Mouse (Mus musculus): ENCODE results near the gene Sgip1. TPM values are rescaled to one million over a fixed set of nuclear protein-coding genes. Genes with fewer than 3 reads are reported as not detected.

Gene Sgip1
- total and polyA plus RNA-seq, 3 experiments: 0.33 TPM; not detected in 2

GRCm38 (mm10) chr4:102821786-102822185 lies 80.7 kb downstream of the Sgip1 start:
- Histone ChIP-seq H3K36me3 (replicated peaks) (no peaks in the 10 kb centered on the region), H3K4me3 (ENCODE audit: low read depth, low read length) (no peak overlapping the region), H3K9me3 (replicated peaks) (peaks cover 31% of the 10 kb centered on the region), H3K27me3 (ENCODE audit: insufficient read depth, low read length) (no peaks in the 10 kb centered on the region), H3K4me1 (ENCODE audit: insufficient read depth, low read depth, low read length) (no peaks in the 10 kb centered on the region)
- no peak for DNase-seq (ENCODE audit: low spot score)
- ATAC-seq (ENCODE audit: extremely low read depth, insufficient number of reproducible peaks, low FRiP score, poor library complexity, severe bottlenecking): no peak
- TF ChIP-seq TAL1 (conservative IDR thresholded peaks at IDR 0.05; ENCODE audit: low read depth, low read length): no peak
- TF ChIP-seq GATA1 (IDR thresholded peaks at IDR 0.05; ENCODE audit: borderline replicate concordance, low read length): no peak

DNA sequence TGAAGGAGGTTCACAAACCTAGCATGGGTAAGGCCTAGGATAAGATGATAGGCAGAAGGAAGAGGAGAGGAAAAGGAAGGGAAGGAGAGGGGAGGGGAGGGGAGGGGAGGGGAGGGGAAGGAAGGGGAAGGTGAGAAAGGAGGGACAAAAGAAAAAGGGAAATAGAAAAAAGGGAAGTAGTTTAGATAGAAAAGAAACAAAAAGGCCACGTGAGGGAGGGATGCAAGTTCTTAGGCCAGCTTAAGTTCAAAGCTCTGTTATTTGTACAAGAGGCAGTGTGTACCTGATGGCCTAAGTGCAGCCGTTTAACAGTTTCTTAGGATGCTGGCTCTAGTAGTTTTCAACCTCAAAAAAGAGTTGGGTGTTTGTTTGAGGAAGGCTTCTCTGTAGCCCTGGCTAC lies 83.4 kb downstream of the Sgip1 start:
- no peaks in the 10 kb centered on the region for H3K27me3 ChIP-seq (ENCODE audit: insufficient read depth, low read length)
- no peak for ATAC-seq (ENCODE audit: extremely low read depth, insufficient number of reproducible peaks, low FRiP score, poor library complexity, severe bottlenecking)
- TF ChIP-seq CTCF (IDR thresholded peaks at IDR 0.05; ENCODE audit: low read depth, low read length): no peak
- H3K36me3 ChIP-seq (replicated peaks): no peaks in the 10 kb centered on the region
- peaks cover 36% of the 10 kb centered on the region for H3K9me3 ChIP-seq (replicated peaks)
- no peak for DNase-seq (ENCODE audit: low spot score)
- H3K4me3 ChIP-seq (ENCODE audit: low read depth, low read length): no peak overlapping the region
- no peaks in the 10 kb centered on the region for H3K4me1 ChIP-seq (ENCODE audit: insufficient read depth, low read depth, low read length)

DNA sequence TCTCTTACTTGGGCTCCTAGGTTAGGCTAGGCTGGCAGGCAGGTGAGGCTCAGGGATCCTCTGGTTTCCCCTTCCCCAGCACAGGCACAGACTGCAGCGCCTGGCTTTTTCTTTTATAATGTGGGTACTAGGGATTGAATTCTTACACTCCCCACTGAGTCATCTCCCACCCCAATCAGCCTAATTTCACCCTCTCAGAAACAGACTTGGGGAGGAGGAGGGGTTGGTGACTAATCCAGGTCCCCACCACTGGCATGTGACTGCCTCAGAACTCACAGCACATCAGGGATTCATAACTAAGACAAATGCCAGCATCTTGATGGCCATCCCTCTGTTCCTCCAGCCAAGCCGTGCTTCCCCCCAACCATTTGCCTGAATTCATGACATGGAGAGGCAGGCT lies 85.1 kb downstream of the Sgip1 start:
- H3K4me3 ChIP-seq (ENCODE audit: low read depth, low read length): no peak overlapping the region
- TF ChIP-seq GATA1 (IDR thresholded peaks at IDR 0.05; ENCODE audit: borderline replicate concordance, low read length) (no peak), GATA2 (IDR thresholded peaks at IDR 0.05; ENCODE audit: borderline replicate concordance, low read depth, low read length) (no peak), POLR2AphosphoS5 (IDR thresholded peaks at IDR 0.05; ENCODE audit: insufficient replicate concordance, low read depth, low read length) (no peak), TAL1 (conservative IDR thresholded peaks at IDR 0.05; ENCODE audit: low read depth, low read length) (no peak)
- DNase-seq (ENCODE audit: low spot score) (no peak), ATAC-seq (ENCODE audit: extremely low read depth, insufficient number of reproducible peaks, low FRiP score, poor library complexity, severe bottlenecking) (no peak)
- no peaks in the 10 kb centered on the region for H3K4me1 ChIP-seq (ENCODE audit: insufficient read depth, low read depth, low read length)
- H3K36me3 ChIP-seq (replicated peaks): no peaks in the 10 kb centered on the region
- H3K27me3 ChIP-seq (ENCODE audit: insufficient read depth, low read length): no peaks in the 10 kb centered on the region
- peaks cover 42% of the 10 kb centered on the region for H3K9me3 ChIP-seq (replicated peaks)

- Histone ChIP-seq H3K27me3 (ENCODE audit: insufficient read depth, low read length) (no peaks in the 10 kb centered on the region), H3K9me3 (replicated peaks) (peaks cover 29% of the 10 kb centered on the region), H3K36me3 (replicated peaks) (no peaks in the 10 kb centered on the region), H3K4me1 (ENCODE audit: insufficient read depth, low read depth, low read length) (no peaks in the 10 kb centered on the region), H3K4me3 (ENCODE audit: low read depth, low read length) (no peak overlapping the region)
- ATAC-seq (ENCODE audit: extremely low read depth, insufficient number of reproducible peaks, low FRiP score, poor library complexity, severe bottlenecking) (no peak), DNase-seq (ENCODE audit: low spot score) (no peak)
- TF ChIP-seq GATA2 (IDR thresholded peaks at IDR 0.05; ENCODE audit: borderline replicate concordance, low read depth, low read length): no peak
- no peak for TF ChIP-seq POLR2AphosphoS5 (IDR thresholded peaks at IDR 0.05; ENCODE audit: insufficient replicate concordance, low read depth, low read length)
- TF ChIP-seq GATA1 (IDR thresholded peaks at IDR 0.05; ENCODE audit: borderline replicate concordance, low read length): no peak
- TF ChIP-seq CTCF (IDR thresholded peaks at IDR 0.05; ENCODE audit: low read depth, low read length): no peak
- TF ChIP-seq TAL1 (conservative IDR thresholded peaks at IDR 0.05; ENCODE audit: low read depth, low read length): no peak
These were observed 87.4 kb downstream of the Sgip1 start for GRCm38 (mm10) chr4:102828518-102828917.

DNA sequence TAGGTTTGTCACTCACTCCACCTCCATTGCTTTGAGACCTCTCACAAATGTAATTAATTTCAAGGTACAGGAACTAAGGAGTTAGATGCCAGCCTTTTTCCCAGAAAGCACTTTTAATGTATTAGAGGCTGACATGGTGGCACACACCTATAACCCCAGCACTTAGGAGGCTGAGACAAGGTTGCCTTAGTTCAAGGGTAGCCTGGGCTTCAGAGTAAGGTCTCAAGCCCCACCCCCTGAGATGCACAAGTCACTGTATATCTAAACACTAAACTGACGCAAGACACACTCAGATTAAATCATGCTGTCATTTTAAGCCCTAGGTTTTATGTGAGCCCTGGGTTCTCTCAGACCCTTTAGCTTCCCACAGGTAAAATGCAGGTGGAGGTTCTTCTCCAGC lies 92.1 kb downstream of the Sgip1 start:
- Histone ChIP-seq H3K27me3 (ENCODE audit: insufficient read depth, low read length) (no peaks in the 10 kb centered on the region), H3K9me3 (replicated peaks) (peaks cover 28% of the 10 kb centered on the region), H3K4me1 (ENCODE audit: insufficient read depth, low read depth, low read length) (no peaks in the 10 kb centered on the region), H3K36me3 (replicated peaks) (no peaks in the 10 kb centered on the region), H3K4me3 (ENCODE audit: low read depth, low read length) (no peak overlapping the region)
- TF ChIP-seq GATA2 (IDR thresholded peaks at IDR 0.05; ENCODE audit: borderline replicate concordance, low read depth, low read length) (no peak), CTCF (IDR thresholded peaks at IDR 0.05; ENCODE audit: low read depth, low read length) (no peak), POLR2AphosphoS5 (IDR thresholded peaks at IDR 0.05; ENCODE audit: insufficient replicate concordance, low read depth, low read length) (no peak)
- DNase-seq (ENCODE audit: low spot score) (no peak), ATAC-seq (ENCODE audit: extremely low read depth, insufficient number of reproducible peaks, low FRiP score, poor library complexity, severe bottlenecking) (no peak)

DNA sequence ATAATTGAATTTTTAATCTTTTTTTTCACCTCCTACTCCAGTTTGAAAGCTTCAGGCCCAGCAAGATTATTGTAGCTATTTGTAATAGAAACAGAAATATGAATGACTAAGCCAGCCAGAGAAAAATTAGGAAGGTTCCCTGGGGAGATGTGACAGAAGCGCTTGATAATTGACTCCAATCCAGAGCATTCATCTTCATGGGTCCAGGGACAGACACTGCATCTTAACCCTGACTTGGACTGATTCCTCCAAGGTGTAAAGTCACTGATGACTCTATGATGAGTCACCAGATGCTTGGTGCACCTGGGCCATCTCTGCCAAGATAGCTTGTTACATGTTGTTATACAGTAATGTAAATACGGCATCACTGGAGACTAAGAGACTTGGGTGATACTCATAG lies 92.6 kb downstream of the Sgip1 start:
- H3K9me3 ChIP-seq (replicated peaks): peaks cover 30% of the 10 kb centered on the region
- TF ChIP-seq TAL1 (conservative IDR thresholded peaks at IDR 0.05; ENCODE audit: low read depth, low read length) (no peak), GATA2 (IDR thresholded peaks at IDR 0.05; ENCODE audit: borderline replicate concordance, low read depth, low read length) (no peak), GATA1 (IDR thresholded peaks at IDR 0.05; ENCODE audit: borderline replicate concordance, low read length) (no peak), POLR2AphosphoS5 (IDR thresholded peaks at IDR 0.05; ENCODE audit: insufficient replicate concordance, low read depth, low read length) (no peak), CTCF (IDR thresholded peaks at IDR 0.05; ENCODE audit: low read depth, low read length) (no peak)
- ATAC-seq (ENCODE audit: extremely low read depth, insufficient number of reproducible peaks, low FRiP score, poor library complexity, severe bottlenecking): no peak
- H3K36me3 ChIP-seq (replicated peaks): no peaks in the 10 kb centered on the region
- no peaks in the 10 kb centered on the region for H3K4me1 ChIP-seq (ENCODE audit: insufficient read depth, low read depth, low read length)
- H3K27me3 ChIP-seq (ENCODE audit: insufficient read depth, low read length): no peaks in the 10 kb centered on the region
- no peak for DNase-seq (ENCODE audit: low spot score)
- no peak overlapping the region for H3K4me3 ChIP-seq (ENCODE audit: low read depth, low read length)

- TF ChIP-seq GATA2 (IDR thresholded peaks at IDR 0.05; ENCODE audit: borderline replicate concordance, low read depth, low read length) (no peak), POLR2AphosphoS5 (IDR thresholded peaks at IDR 0.05; ENCODE audit: insufficient replicate concordance, low read depth, low read length) (no peak), TAL1 (conservative IDR thresholded peaks at IDR 0.05; ENCODE audit: low read depth, low read length) (no peak)
- ATAC-seq (ENCODE audit: extremely low read depth, insufficient number of reproducible peaks, low FRiP score, poor library complexity, severe bottlenecking) (no peak), DNase-seq (ENCODE audit: low spot score) (no peak)
- Histone ChIP-seq H3K27me3 (ENCODE audit: insufficient read depth, low read length) (no peaks in the 10 kb centered on the region), H3K4me1 (ENCODE audit: insufficient read depth, low read depth, low read length) (no peaks in the 10 kb centered on the region), H3K9me3 (replicated peaks) (peaks cover 23% of the 10 kb centered on the region), H3K36me3 (replicated peaks) (no peaks in the 10 kb centered on the region), H3K4me3 (ENCODE audit: low read depth, low read length) (no peak overlapping the region)
These were observed 93.6 kb downstream of the Sgip1 start for GRCm38 (mm10) chr4:102834710-102835109.
